Comparison of ENCODE assay signal across 8 mouse cellular contexts in genomic region chr9:104062430-104063243, GRCm38 (mm10). TPM values are rescaled to one million over a fixed set of nuclear protein-coding genes. Genes with fewer than 3 reads are reported as not detected.
DNase-seq lines count a peak whose midpoint lies in the region; ATAC-seq lines count a peak whose summit lies in the region.

Gene Uba5, minus strand, starts transcription at chr9:104063134.

- whole genome bisulfite sequencing in kidney, embryonic 15.5 days = under 1% methylated on average over 59 of the region's 59 CpGs
- 2% methylated on average over 59 of the region's 59 CpGs for WGBS in liver, embryonic 12.5 days (ENCODE audit: insufficient replicate concordance)
- WGBS in neural tube, embryonic 11.5 days = under 1% methylated on average over 59 of the region's 59 CpGs

- H3K4me2 ChIP-seq in kidney, embryonic 15.5 days = peak within 1 kb of the TSS; percentile 69
- H3K4me2 ChIP-seq in liver, embryonic 12.5 days = peak within 1 kb of the TSS; percentile 83
- peak within 1 kb of the TSS; percentile 77 for H3K4me2 ChIP-seq in neural tube, embryonic 11.5 days (ENCODE audit: low read depth)

- H3K9me3 ChIP-seq in kidney, embryonic 15.5 days (replicated peaks) = no peaks in the 10 kb centered on the region
- no peaks in the 10 kb centered on the region for H3K9me3 ChIP-seq in liver, embryonic 12.5 days (replicated peaks)
- no peaks in the 10 kb centered on the region for H3K9me3 ChIP-seq in neural tube, embryonic 11.5 days (ENCODE audit: control insufficient read depth, low read length)

- H3K4me3 ChIP-seq in kidney, embryonic 15.5 days (replicated peaks) = peak within 1 kb of the TSS; percentile 100
- H3K4me3 ChIP-seq in liver, embryonic 12.5 days = peak within 1 kb of the TSS; percentile 98
- peak within 1 kb of the TSS; percentile 83 for H3K4me3 ChIP-seq in neural tube, embryonic 11.5 days (ENCODE audit: low read depth, low read length)

- H3K27ac ChIP-seq in kidney, embryonic 15.5 days = peak within 1 kb of the TSS; percentile 86
- peak within 1 kb of the TSS; percentile 71 for H3K27ac ChIP-seq in liver, embryonic 12.5 days
- H3K27ac ChIP-seq in neural tube, embryonic 11.5 days (ENCODE audit: low read depth, low read length) = no peak within 1 kb of the TSS

- no peaks in the 10 kb centered on the region for H3K27me3 ChIP-seq in kidney, embryonic 15.5 days
- H3K27me3 ChIP-seq in liver, embryonic 12.5 days (replicated peaks) = no peaks in the 10 kb centered on the region
- H3K27me3 ChIP-seq in neural tube, embryonic 11.5 days (ENCODE audit: control insufficient read depth, insufficient read depth, low read length) = no peaks in the 10 kb centered on the region

- ATAC-seq in kidney, embryonic 15.5 days (replicated peaks; ENCODE audit: low FRiP score) = peak; percentile 76
- peak; percentile 78 for ATAC-seq in liver, embryonic 12.5 days
- ATAC-seq in neural tube, embryonic 11.5 days (ENCODE audit: insufficient read depth, low FRiP score, low TSS enrichment) = peak; percentile 84

- peaks cover 20% of the 10 kb centered on the region for H3K4me1 ChIP-seq in kidney, embryonic 15.5 days
- H3K4me1 ChIP-seq in liver, embryonic 12.5 days = peaks cover 22% of the 10 kb centered on the region
- H3K4me1 ChIP-seq in neural tube, embryonic 11.5 days (ENCODE audit: control insufficient read depth, insufficient read depth, low read length) = peaks cover 11% of the 10 kb centered on the region

- DNase-seq in kidney, adult 11 months = peak; percentile 16
- no peak for DNase-seq in kidney, adult 18-20 months
- DNase-seq in embryo, embryonic 11.5 days (ENCODE audit: low read depth, low spot score) = peak; percentile 64
- DNase-seq in heart, adult 18-20 months = peak; percentile 16 to 70
- no peak for DNase-seq in neural tube, embryonic 11.5 days (ENCODE audit: low spot score)
- no peak for DNase-seq in thymus, postnatal 0 days (ENCODE audit: low spot score)

- peak within 1 kb of the TSS; percentile 89 for H3K9ac ChIP-seq in kidney, embryonic 15.5 days
- peak within 1 kb of the TSS; percentile 87 for H3K9ac ChIP-seq in liver, embryonic 12.5 days
- H3K9ac ChIP-seq in neural tube, embryonic 11.5 days (ENCODE audit: low read length) = peak within 1 kb of the TSS; percentile 57

- H3K36me3 ChIP-seq in kidney, embryonic 15.5 days = peaks cover 30% of the 10 kb centered on the region
- peaks cover 26% of the 10 kb centered on the region for H3K36me3 ChIP-seq in liver, embryonic 12.5 days
- H3K36me3 ChIP-seq in neural tube, embryonic 11.5 days (ENCODE audit: control insufficient read depth, insufficient read depth, low read length) = peaks cover 2% of the 10 kb centered on the region

RNA-seq across cellular contexts. Expression of gene Uba5, which starts in this region (rescaled TPM):
- 10 to 100 TPM; 14.9 to 15.4 TPM for total RNA-seq in heart, adult 18-20 months (2021)
- polyA plus RNA-seq in kidney, embryonic 15.5 days (2015; fragmentation: Nextera tagmentation; extraction: Ambion mirVana) = 47.8 and 50.3 TPM in 2 replicates
- 27.4 and 28.4 TPM in 2 replicates for polyA plus RNA-seq in liver, embryonic 12.5 days (2016; fragmentation: Nextera tagmentation; extraction: Ambion mirVana)
- polyA plus RNA-seq in neural tube, embryonic 11.5 days (2014; fragmentation: Nextera tagmentation; extraction: Ambion mirVana) = 64.6 and 65.6 TPM in 2 replicates
- 34.8 and 37.0 TPM in 2 replicates for polyA plus RNA-seq in thymus, postnatal 0 days (2015; fragmentation: Nextera tagmentation; extraction: Ambion mirVana)

Comparison
In these comparisons a context has a peak if more than half of its experiments do, and no peak if none do; other contexts are left out.
1. DNase-seq: peak in kidney, adult 11 months (single experiment), embryo, embryonic 11.5 days (single experiment) and heart, adult 18-20 months (2 of 2); none in kidney, adult 18-20 months (single experiment), neural tube, embryonic 11.5 days (single experiment) and thymus, postnatal 0 days (single experiment).
2. Peak in every context shown above with its lines, with median percentiles within 50 percentile points of each other: ATAC-seq, H3K4me2 ChIP-seq, H3K4me3 ChIP-seq and H3K9ac ChIP-seq.